Mouse (Mus musculus): ENCODE measurements at regions not wholly inside any gene's neighbourhood (a gene's known extent, or its start where the extent isn't known, plus 50 kb on each side); places are given as distances from the start of the nearest gene placed in this dataset.

DNA sequence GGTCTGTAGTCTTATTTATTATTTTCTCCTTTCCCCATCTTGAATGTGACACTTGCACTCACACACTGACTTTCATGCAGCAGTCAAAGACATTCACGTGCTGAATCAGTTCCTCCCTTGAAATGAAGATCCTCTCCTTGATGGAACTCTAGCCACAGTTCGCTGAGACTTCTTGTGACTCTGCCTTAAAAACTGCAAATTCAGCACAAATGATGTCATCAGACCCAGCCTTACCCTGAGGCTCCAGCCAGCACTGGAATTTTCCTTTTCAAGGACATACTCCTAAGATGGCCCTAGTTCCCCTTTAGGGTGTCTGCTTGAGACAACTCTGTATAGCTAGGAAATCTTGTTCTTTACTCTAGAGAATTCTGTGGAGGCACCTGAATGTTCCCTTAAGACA is 380.6 kb downstream of the Olfm3 start:
- TF ChIP-seq EP300 (IDR thresholded peaks at IDR 0.05; ENCODE audit: low read depth) (no peak), CTCF (IDR thresholded peaks at IDR 0.05; ENCODE audit: low read depth) (no peak)

Measured in heart, postnatal 0 days (tissue).